Mouse (Mus musculus) cerebellum, postnatal 25 days (tissue): ENCODE measurements around the gene Palm2.

ENCODE experiments used
- DNase-seq, 2 experiments: peaks; one replicate each; pipeline ENCODE4 v3.0.0; 2021; ENCODE audit warnings: mixed read lengths in 2 of 2

The Palm2 gene

DNA sequence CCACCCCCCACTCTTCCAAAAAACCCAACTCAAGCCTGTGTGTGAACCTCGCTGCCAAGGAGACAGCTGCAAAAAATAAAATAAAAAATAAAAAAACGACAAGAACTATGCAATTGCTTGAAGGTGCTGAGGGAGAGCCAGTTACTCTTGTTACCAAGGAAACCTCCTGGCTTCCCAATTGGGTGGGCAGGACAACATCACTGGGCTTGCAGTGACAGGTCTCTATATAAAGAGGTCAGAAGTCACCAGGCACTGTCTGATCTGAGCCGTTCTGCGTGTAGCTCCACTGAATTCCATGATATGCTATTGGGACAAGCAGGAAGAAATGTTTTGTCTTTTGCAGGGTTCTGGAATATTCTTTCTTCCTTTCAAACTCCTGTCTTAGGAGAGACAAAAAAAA, 282.7 kb downstream of the Palm2 start:
- DNase-seq = no peak

DNA sequence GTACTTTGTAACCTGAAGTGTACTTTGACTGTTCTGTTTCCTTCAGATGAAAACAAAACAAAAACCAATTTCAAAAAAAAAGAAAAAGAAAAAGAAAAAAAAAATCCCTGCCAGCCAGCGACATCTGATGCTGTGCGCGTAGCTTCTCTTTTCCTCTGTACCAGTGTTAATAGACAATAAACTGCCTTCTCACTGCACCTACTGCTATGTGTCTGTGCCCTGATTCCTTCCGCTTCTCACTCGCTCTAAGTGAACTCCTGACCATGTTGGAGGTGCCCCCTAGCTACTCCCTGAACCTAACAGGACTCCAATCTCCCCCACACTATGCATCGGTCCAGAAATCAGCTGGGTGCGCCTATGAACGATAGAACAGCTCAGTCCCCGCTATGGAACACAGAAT, 283.3 kb downstream of the Palm2 start, which contains the start of gene Akap2:
TSS of gene Akap2 (plus strand) at position 304 of the 400 bp plus-strand sequence.
- no peak for DNase-seq

DNA sequence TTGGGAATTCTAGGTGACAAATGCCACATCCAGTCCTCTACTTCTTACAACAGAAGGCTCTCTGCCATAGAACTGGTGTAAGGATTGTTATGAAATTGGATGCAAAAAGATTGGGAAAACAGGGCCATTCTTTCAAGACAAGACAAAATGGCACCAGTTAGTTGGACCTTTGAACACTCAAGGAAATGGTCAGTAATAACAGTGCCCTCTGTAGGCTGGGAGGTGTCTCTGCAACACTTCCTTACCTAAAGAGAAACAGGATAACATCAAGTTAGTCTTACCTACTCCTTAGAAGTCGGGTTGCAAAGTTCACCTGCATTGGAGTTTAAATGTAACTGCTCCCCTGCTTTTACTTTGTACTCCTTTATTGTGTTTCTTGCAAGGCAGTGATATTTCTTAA, 285.3 kb downstream of the Palm2 start:
- no peak for DNase-seq

DNA sequence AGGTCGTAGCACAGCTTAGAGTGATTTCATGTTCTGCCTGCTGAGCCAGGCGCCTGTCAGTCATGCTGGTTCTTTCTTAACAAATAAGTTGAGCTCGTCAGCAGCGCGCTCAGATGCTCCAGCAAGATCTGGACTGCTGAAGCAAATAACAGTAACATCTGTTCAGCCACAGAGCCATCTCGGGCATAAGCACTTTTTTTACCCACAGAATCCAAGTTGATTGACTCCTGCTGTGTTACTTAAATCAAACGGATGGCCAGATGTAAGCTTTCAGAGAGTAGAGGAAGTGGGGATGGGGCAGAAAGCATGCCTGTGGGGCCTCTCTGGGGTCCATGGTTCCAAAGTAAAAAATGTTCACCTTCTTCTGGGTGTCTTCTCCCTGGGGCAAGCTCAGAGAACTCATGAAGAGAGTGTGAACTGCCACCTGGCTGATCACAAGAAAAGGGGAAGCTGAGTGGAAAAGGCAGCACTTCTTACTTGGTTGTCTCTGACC, 286.9 kb downstream of the Palm2 start:
- no peak for DNase-seq

DNA sequence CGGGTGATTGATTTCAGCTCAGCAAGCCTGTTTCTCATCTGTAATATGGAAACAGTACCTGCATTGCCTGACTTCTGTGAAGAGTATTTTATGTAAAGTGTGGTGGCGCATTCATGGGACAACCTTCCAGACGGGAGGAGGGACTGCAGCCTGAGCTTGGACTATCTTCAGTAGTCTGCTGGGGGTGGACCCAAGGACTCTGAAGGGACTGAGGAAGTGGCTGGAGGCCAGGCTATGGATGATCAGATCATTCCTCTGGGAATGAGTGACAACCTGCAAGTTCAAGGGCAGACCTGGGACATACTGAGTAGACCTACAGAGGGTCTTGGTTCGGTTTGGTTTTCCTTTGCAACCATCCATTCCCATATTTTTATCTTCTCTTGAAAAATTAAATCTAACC, 288.2 kb downstream of the Palm2 start:
- no peak for DNase-seq

DNA sequence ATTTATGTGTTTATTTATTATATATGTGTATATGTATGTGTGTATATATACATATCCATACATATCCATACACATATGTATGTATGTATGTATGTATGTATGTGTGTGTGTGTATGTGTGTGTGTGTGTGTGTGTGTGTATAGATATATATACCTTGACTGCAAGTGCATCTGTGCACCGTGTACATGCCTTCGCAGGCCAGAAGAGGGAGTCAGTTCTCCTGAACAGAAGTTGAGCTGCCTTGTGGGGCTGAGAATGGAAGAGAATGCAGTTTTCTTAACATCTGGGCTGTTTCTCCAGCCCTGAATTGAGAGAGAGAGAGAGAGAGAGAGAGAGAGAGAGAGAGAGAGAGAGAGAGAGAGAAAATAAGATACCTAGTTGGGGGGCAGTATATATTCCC, 289.6 kb downstream of the Palm2 start:
- DNase-seq = no peak

DNA sequence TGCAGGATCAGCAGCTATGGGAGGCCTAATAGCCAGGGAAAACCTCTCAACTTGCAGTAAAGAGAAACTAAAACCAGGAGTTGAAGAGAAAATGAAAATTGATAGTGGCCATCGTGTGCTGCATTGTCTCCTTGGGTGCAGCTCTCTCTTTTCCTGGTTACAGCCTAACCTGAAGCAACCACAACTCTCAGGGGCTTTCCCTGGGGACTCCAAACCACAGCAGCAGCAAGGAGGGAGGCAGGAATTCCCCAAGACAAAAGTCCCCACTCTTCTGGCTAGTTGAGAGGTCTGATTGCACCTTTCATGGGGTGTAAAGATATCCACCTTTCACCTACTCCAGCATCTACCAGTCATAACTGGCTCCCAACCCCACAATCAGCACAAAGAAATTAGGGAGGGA, 291.5 kb downstream of the Palm2 start:
- DNase-seq = no peak

DNA sequence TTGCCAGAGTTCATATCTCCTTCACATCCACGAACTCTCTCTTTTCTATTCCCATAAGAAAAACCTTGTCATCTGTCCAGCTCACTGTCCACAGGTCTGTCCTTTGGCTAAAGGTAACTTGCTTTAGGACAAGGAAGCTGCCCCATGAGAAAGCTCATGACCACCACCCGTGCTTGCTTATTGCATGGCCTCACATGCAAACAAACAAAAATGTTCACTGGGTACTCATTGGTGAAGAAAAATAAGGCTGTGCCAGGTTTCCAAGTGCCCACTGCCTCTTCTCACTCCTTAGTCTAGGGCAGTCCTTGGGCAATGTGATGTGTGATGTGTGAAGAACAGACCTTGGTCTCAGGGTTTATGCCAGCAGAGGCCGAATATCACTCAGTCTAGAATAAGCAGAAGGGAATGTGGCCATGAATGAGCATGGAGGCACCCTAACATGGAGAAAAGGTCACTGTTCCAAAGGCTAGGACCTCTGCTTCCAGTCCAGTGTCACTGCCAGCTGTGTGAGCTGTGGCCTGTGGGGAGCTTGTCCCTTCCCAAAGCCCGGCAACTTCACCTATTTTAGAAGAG, 294.6 kb downstream of the Palm2 start:
- DNase-seq = no peak

DNA sequence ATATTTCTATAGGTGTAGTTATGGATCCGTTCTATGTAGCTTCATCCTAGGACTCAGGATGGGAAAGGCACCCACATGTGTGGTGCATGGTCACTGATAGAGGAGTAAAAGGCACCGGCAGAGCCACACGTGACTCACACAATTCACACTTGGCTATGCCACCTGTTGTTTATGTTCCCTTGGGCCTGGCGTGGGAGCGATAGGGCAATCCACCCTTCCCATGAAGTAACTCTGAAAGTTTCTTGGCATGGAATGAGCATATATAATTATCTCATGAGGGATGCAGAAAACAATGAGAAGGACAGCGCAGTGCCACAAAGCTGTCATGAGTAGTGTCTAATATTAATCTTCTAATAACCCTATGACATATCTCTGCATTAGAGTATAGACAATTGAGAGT, 296.0 kb downstream of the Palm2 start:
- no peak for DNase-seq

DNA sequence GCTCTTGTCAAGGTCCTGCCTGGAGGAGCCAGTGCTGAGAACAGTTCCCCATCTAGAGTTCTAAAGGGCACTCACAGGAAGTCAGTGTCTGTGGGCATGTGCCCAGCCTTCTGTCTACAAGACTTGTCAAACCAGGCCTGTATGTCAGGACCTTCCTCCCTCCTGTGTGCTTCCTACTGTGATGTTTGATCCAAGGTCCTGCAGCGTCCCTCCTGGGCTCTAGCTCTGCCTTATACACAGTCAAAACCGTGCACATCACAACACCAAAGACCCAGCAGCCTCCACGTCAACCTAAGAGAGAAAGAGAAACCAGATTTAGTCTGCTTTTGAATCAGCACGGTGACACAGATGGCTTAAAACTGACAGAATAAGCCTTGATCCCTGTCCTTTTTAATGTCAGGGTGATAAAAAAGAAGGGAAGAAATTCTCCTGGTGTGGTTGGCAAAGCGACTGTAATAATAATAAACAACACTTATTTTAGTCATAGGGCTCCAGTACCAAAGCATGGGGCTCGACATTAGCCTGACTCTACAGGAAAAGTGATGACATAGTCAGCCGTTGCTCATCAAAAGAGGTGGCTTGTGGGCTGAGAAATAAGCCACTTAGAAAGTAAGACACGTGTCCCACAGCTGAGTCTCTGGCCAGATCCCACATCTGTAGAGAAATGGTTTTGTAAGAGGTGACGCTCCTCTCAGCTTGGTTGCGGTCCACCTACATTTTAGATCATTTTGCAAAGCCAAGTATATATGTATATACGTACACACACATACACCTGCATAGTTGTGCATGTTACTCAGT, 297.0 kb downstream of the Palm2 start:
- DNase-seq = no peak

DNA sequence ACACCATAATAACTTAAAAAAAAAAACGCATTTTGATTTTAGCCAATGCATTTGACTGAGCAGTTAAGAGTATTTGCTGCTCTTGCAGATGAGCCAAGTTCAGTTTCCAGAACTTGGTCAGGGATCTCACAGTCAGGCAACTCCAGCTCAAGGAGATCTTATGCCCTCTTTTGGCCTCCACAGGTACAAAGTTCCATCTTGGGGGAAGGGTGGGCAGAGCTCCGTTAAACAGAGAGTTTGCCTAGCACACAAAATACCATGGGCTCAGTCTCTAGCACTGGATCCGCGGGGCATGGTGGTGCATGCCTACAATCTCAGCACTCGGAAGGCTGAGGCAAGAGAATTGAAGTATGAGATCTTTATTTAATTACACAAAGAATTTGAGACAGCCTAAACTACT, 298.3 kb downstream of the Palm2 start:
- no peak for DNase-seq

DNA sequence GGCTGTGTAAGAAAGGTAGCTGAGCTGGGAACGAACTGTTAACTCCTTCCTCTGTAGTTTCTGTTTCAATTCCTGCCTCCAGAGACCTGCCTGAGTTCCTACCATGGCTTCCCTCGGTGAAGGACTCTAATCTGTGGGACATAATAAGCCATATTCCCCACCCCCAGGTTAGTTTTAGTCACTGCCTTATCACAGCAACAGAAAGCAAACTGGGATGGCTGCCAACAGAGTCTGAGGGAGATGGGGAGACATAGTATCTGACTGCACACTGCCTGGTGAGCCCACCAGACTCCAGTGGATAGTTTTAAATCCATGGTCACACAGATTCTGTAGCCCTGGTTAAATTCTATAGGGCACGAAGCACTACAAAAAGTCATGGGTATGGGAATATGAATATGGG, 299.4 kb downstream of the Palm2 start:
- no peak for DNase-seq

DNA sequence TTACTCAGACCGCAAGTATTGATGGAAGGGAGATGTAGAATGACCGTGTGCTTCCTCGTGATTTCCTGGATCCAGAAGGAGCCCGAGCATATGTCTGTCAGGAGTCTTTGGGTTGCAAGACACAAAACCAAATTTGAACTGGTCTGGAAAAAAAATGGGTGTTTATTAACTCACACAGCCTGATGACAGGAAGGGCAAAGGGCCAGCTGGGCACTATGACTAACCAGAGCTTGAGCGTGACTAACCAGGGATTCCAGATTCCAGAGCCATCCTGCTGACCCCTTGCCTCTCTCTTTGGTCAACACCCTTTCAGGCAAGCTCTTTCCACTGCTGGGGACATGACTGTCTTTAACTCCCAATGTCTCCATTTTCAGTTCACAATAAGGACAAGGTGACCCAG, 301.4 kb downstream of the Palm2 start:
- DNase-seq = no peak

DNA sequence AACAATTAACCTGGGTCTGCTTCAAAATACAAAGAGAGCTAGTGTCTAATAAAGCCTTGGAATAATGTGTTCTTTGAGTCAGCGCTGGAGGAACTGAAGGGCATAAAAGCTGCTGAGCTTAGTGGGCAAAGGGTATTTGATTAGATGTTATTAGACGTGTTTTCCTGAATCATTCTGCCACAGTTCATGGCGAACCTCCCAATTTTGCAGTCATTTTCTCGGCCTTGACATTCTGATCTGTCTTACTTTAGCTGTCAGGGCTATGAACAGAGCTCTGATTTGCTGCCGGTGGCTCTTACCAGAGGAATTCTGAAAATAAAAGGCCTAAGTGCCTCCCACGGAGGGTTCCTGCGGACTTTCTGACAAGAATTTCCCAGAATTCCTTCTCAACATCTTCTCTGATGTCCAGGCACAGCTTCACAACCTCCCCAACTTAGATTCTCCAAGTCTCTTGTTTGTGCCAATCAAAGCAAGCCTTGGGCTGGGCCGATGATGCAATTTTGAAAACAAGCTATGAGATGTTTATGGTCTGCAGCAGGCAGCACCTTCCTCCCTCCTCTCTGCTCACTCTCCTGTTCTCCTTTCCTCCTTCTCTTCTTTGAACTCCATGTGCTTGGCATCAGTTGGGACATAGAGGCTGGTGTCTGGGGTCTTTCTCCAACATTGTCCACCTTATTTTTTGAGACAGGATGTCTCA, 305.0 kb downstream of the Palm2 start:
- DNase-seq = no peak

DNA sequence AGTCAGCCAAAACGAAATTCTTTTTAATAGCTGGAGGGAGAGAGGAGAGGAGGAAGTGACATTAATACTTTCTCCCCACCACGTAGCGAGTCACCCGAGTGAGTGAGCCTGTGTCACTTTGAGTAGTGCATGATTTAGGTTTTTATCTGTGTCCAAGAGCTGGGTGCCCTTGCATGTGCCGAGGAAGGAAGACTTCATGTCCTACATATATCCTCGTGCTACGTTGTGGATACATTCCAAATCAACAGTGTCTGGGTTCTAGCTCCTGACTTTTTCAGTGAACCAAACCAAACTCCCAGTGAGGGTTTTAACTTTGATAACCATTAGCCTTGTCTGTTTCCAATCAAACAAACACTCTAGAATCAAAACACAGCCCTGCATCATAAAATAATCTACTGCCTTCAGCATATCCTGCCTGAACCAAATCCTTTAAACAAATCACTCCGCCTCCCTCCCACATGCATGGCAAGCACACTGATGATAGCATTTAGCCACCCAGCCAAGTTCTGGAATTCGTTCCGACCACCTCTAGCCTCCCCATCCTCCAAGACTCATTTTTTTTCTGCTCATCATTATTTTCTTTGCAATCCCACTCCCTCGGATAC, 309.4 kb downstream of the Palm2 start:
- DNase-seq = no peak

DNA sequence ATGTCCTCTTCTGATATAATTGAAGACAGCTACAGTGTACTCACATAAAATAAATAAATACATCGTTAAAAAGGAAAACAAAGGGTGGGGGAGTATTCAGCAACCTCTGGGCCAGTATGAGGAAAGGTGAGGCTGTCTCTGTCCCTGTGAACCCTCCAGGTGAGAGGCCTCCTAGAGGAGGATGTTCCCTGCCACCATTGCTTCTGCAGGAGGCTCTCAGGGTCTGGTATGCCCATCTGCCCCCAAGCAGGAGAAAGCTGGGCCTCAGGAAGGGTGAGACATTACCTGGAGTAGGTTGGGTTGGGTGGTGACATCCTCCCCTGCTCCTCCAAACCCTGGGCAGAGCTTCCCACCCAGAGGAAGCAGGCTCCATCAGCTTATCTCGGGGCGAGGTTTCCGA, 316.6 kb downstream of the Palm2 start:
- no peak for DNase-seq

DNA sequence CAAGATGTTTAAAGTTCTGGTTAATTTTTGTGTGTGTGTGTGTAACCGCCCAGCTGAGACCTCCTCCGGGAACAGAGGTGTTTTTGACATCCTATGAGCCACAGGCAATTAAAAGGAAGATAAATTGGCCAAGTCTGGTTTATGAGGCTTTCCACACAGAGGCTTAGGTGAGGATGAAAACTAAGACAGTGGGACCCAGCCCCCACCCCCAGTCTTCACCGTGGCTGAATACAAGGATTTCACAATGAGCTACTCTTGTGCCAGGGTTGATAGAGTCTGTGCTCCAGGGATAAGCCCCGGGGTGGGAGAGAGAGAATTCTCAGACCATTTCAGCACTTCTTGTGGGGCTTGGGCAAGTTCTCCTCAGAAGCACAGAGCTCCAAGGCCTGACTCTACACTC, 317.0 kb downstream of the Palm2 start:
- DNase-seq = no peak

DNA sequence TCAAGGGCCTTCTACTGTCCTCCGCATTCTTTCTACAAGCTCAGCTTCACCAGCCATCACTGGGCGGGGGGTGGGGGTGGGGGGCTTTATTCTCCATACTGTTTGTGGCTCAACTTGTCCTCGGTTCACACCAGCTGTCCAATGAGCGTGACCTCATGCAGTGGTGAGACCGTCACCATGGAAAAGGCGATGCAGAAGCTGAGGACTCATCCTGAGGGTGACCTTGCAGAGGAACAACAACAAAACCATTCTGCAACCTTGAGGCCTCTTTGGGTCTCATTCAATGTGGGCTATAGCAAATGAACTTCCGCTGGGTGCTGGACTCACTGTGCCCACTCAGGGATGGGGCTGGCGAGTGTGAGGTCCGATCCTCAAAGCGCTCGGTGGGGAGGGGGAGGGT, 317.5 kb downstream of the Palm2 start:
- DNase-seq = no peak

DNA sequence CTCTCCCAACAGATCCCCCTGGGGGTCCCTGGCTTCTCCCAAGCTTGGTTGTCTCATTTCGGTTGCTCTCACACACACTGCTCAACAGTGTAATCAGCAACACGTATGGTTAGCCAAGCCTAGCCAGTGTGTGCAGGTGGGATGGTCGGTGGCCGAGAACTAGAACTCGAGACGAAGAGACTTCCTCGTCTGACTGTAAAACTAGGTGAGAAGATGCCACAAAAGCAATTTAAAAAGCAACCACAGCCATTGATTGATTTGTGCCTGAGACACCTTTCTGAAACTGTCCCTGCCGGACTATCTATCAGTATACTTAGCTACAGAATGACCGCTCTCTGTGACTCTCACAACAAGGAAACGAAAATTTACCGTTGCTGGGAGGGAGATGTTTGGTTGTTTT, 321.0 kb downstream of the Palm2 start:
- no peak for DNase-seq

DNA sequence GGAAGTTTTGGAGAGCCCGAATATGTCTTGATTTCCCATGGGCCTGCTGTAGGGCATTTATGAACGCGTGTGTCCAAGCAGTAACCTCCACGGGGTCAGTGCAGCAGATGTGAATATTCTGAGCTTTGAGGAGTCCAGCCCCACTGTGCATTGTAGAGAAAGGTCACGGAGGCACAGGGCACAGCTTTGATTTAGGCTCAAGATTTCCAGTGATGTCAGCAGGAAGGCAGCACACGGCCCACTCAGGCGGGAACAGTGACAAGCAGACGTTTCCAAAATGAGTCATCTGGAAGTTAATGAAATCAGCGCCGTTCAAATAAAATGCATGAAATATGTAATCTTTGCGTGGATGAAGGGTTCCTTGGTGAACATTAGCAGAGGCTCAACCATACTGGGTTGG, 323.9 kb downstream of the Palm2 start:
- DNase-seq = no peak
